Mouse (Mus musculus) heart, embryonic 10.5 days (tissue): ENCODE data around the gene Tjp2. TPM values are rescaled to one million over a fixed set of nuclear protein-coding genes. Genes with fewer than 3 reads are reported as not detected.
"Not testable (repeated sequence)": the region's sequence is repeated elsewhere in the genome, so short reads cannot be mapped to it uniquely, and the experiment has no call there.

Source experiments
- DNase-seq: peaks from one replicate; pipeline ENCODE4 v3.0.0-alpha.2; 2017; ENCODE audit warnings: low spot score
- H3K27ac ChIP-seq: fragments of 300-500 bp; sonication (generic); 2 replicates; pipeline ENCODE4 v1.5.1; 2016; ENCODE audit warnings: mild to moderate bottlenecking
- H3K27me3 ChIP-seq: fragments of 300-500 bp; sonication (generic); 2 replicates; pipeline ENCODE4 v1.6.1; 2016; ENCODE audit warnings: mild to moderate bottlenecking; ENCODE audit not compliant: poor library complexity, insufficient read depth, severe bottlenecking
- H3K36me3 ChIP-seq: fragments of 300-500 bp; sonication (generic); 2 replicates; pipeline ENCODE4 v1.6.1; 2016; ENCODE audit warnings: mild to moderate bottlenecking, moderate library complexity
- H3K4me1 ChIP-seq: fragments of 300-500 bp; sonication (generic); 2 replicates; pipeline ENCODE4 v1.6.1; 2016; ENCODE audit warnings: mild to moderate bottlenecking
- H3K4me3 ChIP-seq: fragments of 300-500 bp; sonication (generic); 2 replicates; pipeline ENCODE4 v1.5.1; 2016; ENCODE audit warnings: mild to moderate bottlenecking, moderate library complexity
- H3K9me3 ChIP-seq: fragments of 300-500 bp; sonication (generic); 2 replicates; pipeline ENCODE4 v1.6.1; 2016; ENCODE audit warnings: mild to moderate bottlenecking, moderate library complexity
- WGBS: fragments of 180-500 bp; shearing (Covaris S2); methylation state at CpG from one replicate; pipeline ENCODE4 v1.1.7; 2016; 5-methylcytosine and 5-hydroxymethylcytosine counted together
- polyA plus RNA-seq: library from polyadenylated mRNA; unstranded; fragments of >200 nt; fragmentation: Nextera tagmentation; extraction: Ambion mirVana; gene quantifications from 2 replicates; pipeline ENCODE4 v1.2.1, GENCODE M21; 2016

The Tjp2 gene
- polyA plus RNA-seq, 1 experiment from 2014 or later, result 31.2 TPM

- Histone ChIP-seq H3K9me3 (no peaks in the 10 kb centered on the region), H3K27me3 (no peaks in the 10 kb centered on the region), H3K36me3 (peaks cover 86% of the 10 kb centered on the region), H3K27ac (no peak overlapping the region), H3K4me3 (no peak overlapping the region), H3K4me1 (no peaks in the 10 kb centered on the region; the same call in 1 of the 2 replicates)
- no peak for DNase-seq
- WGBS, result 89% methylated on average over 16 of the region's 16 CpGs
Observed at GRCm38 (mm10) chr19:24097666-24098455, 127.0 kb downstream of the Tjp2 start.

- H3K27me3 ChIP-seq, H3K4me1 ChIP-seq, H3K9me3 ChIP-seq, H3K4me3 ChIP-seq, DNase-seq, H3K27ac ChIP-seq: not testable (repeated sequence)
- peaks cover 38% of the 10 kb centered on the region for H3K36me3 ChIP-seq
- WGBS, result 66% methylated on average over 8 of the region's 8 CpGs
Observed at GRCm38 (mm10) chr19:24092060-24092459, 132.8 kb downstream of the Tjp2 start.

- 75% methylated on average over 2 of the region's 2 CpGs for WGBS
- H3K36me3 ChIP-seq, result peaks cover 21% of the 10 kb centered on the region
- no peaks in the 10 kb centered on the region for H3K4me1 ChIP-seq
- no peak overlapping the region for H3K27ac ChIP-seq
- no peaks in the 10 kb centered on the region for H3K27me3 ChIP-seq
- no peaks in the 10 kb centered on the region for H3K9me3 ChIP-seq
- DNase-seq, result no peak
- no peak overlapping the region for H3K4me3 ChIP-seq
Observed at GRCm38 (mm10) chr19:24090366-24090765, 134.5 kb downstream of the Tjp2 start.

GRCm38 (mm10) chr19:24085306-24085705 lies 139.5 kb downstream of the Tjp2 start:
- no peaks in the 10 kb centered on the region for H3K27me3 ChIP-seq
- no peak overlapping the region for H3K4me3 ChIP-seq
- no peak overlapping the region for H3K27ac ChIP-seq
- 77% methylated on average over 2 of the region's 2 CpGs for WGBS
- no peak for DNase-seq
- H3K9me3 ChIP-seq, result no peaks in the 10 kb centered on the region
- peaks cover 10% of the 10 kb centered on the region for H3K4me1 ChIP-seq
- H3K36me3 ChIP-seq, result no peaks in the 10 kb centered on the region

- DNase-seq, result peak; percentile 81
- Histone ChIP-seq H3K9me3 (no peaks in the 10 kb centered on the region), H3K36me3 (no peaks in the 10 kb centered on the region), H3K27me3 (no peaks in the 10 kb centered on the region), H3K4me3 (peak overlapping the region; percentile 15), H3K4me1 (peaks cover 20% of the 10 kb centered on the region), H3K27ac (peak overlapping the region; percentile 81)
- WGBS, result 15% methylated on average over 8 of the region's 8 CpGs
Observed at GRCm38 (mm10) chr19:24080417-24081080, 144.3 kb downstream of the Tjp2 start.

- Histone ChIP-seq H3K4me3 (no peak overlapping the region), H3K27me3 (no peaks in the 10 kb centered on the region), H3K9me3 (no peaks in the 10 kb centered on the region), H3K27ac (no peak overlapping the region), H3K36me3 (no peaks in the 10 kb centered on the region), H3K4me1 (peaks cover 20% of the 10 kb centered on the region)
- 87% methylated on average over 3 of the region's 3 CpGs for WGBS
- DNase-seq, result no peak
Observed at GRCm38 (mm10) chr19:24077658-24078057, 147.2 kb downstream of the Tjp2 start.

GRCm38 (mm10) chr19:24076536-24076935 lies 148.3 kb downstream of the Tjp2 start:
- Histone ChIP-seq H3K27ac (no peak overlapping the region), H3K27me3 (no peaks in the 10 kb centered on the region), H3K36me3 (no peaks in the 10 kb centered on the region), H3K4me1 (peaks cover 20% of the 10 kb centered on the region), H3K9me3 (no peaks in the 10 kb centered on the region), H3K4me3 (no peak overlapping the region)
- WGBS, result 76% methylated on average over 7 of the region's 7 CpGs
- no peak for DNase-seq

- DNase-seq, result no peak
- 0 out of 2 replicates have a peak overlapping the region, but pooled peaks have one; percentile 17 for H3K27ac ChIP-seq
- H3K27me3 ChIP-seq, result no peaks in the 10 kb centered on the region
- peaks cover 16% of the 10 kb centered on the region for H3K4me1 ChIP-seq
- no peaks in the 10 kb centered on the region for H3K36me3 ChIP-seq
- H3K4me3 ChIP-seq, result no peak overlapping the region
- H3K9me3 ChIP-seq, result no peaks in the 10 kb centered on the region
- WGBS, result 84% methylated on average over 8 of the region's 8 CpGs
Observed at GRCm38 (mm10) chr19:24075927-24076326, 148.9 kb downstream of the Tjp2 start.

GRCm38 (mm10) chr19:24073155-24073554 lies 151.7 kb downstream of the Tjp2 start:
- H3K4me3 ChIP-seq, result no peak overlapping the region
- no peak overlapping the region for H3K27ac ChIP-seq
- peaks cover 3% of the 10 kb centered on the region; the same call in 1 of the 2 replicates for H3K4me1 ChIP-seq
- DNase-seq, result no peak
- H3K27me3 ChIP-seq, result no peaks in the 10 kb centered on the region
- 75% methylated on average over 4 of the region's 4 CpGs for WGBS
- H3K36me3 ChIP-seq, result no peaks in the 10 kb centered on the region
- H3K9me3 ChIP-seq, result no peaks in the 10 kb centered on the region

GRCm38 (mm10) chr19:24064348-24064895 lies 160.4 kb downstream of the Tjp2 start:
- Histone ChIP-seq H3K9me3 (no peaks in the 10 kb centered on the region), H3K4me1 (no peaks in the 10 kb centered on the region), H3K27ac (no peak overlapping the region), H3K4me3 (no peak overlapping the region), H3K36me3 (no peaks in the 10 kb centered on the region), H3K27me3 (no peaks in the 10 kb centered on the region)
- 49% methylated on average over 12 of the region's 12 CpGs for WGBS
- DNase-seq, result no peak

GRCm38 (mm10) chr19:24063585-24063984 lies 161.2 kb downstream of the Tjp2 start:
- Histone ChIP-seq H3K36me3 (no peaks in the 10 kb centered on the region), H3K27ac (no peak overlapping the region), H3K4me3 (no peak overlapping the region), H3K9me3 (no peaks in the 10 kb centered on the region), H3K4me1 (peaks cover 3% of the 10 kb centered on the region; the same call in 1 of the 2 replicates), H3K27me3 (no peaks in the 10 kb centered on the region)
- WGBS, result 75% methylated on average over 4 of the region's 4 CpGs
- DNase-seq, result no peak

- 69% methylated on average over 8 of the region's 8 CpGs for WGBS
- Histone ChIP-seq H3K36me3 (no peaks in the 10 kb centered on the region), H3K27ac (peak overlapping the region; percentile 73), H3K27me3 (no peaks in the 10 kb centered on the region), H3K9me3 (no peaks in the 10 kb centered on the region), H3K4me1 (peaks cover 25% of the 10 kb centered on the region), H3K4me3 (no peak overlapping the region)
- no peak for DNase-seq
Observed at GRCm38 (mm10) chr19:24058851-24059250, 166.0 kb downstream of the Tjp2 start.

GRCm38 (mm10) chr19:24058021-24058420 lies 166.8 kb downstream of the Tjp2 start:
- peak overlapping the region; percentile 84; the same call in 1 of the 2 replicates for H3K27ac ChIP-seq
- 30% methylated on average over 5 of the region's 5 CpGs for WGBS
- H3K27me3 ChIP-seq, result no peaks in the 10 kb centered on the region
- no peaks in the 10 kb centered on the region for H3K36me3 ChIP-seq
- no peaks in the 10 kb centered on the region for H3K9me3 ChIP-seq
- H3K4me3 ChIP-seq, result no peak overlapping the region
- DNase-seq, result peak; percentile 88
- peaks cover 25% of the 10 kb centered on the region for H3K4me1 ChIP-seq
